Mouse (Mus musculus) neutrophil, adult 59 days (primary cell): ENCODE measurements around the gene Rnf144b. TPM values are rescaled to one million over a fixed set of nuclear protein-coding genes. Genes with fewer than 3 reads are reported as not detected.

Experiments used
- total RNA-seq, 2 experiments: library from RNA; stranded (reverse); gene quantifications; 1 replicate in 1 of 2; 2 replicates in 1 of 2; pipeline ENCODE4 v1.2.4; 2023

The Rnf144b gene
- total RNA-seq = 10 to 100 TPM; 21.4 to 24.8 TPM

GRCm38 (mm10) chr13:47122537-47123430 lies at the start of gene Rnf144b:
Gene Rnf144b (plus strand): TSS chr13:47122656.

GRCm38 (mm10) chr13:47105711-47106579 lies 16.5 kb upstream of the Rnf144b start, which contains the start of gene Dek:
Gene Dek (minus strand): TSS chr13:47106201.

Other genes with a start within 250 kb of the Rnf144b start
- 10 to 100 TPM; 30.7 to 32.0 TPM for gene Kif13a, start 192.8 kb upstream of the Rnf144b start, total RNA-seq
- under 1 TPM; 0.24 to 0.68 TPM for gene Nhlrc1, start 107.8 kb upstream of the Rnf144b start, total RNA-seq
- 1 to 10 TPM; 5.8 to 6.2 TPM for gene Kdm1b, start 79.2 kb upstream of the Rnf144b start, total RNA-seq
- 1 to 10 TPM; 2.1 to 2.7 TPM for gene Tpmt, start 77.9 kb upstream of the Rnf144b start, total RNA-seq
- gene Dek, start 16.5 kb upstream of the Rnf144b start, total RNA-seq = 100 to 1,000 TPM; 159 to 189 TPM